Mouse (Mus musculus): ENCODE measurements at regions not wholly inside any gene's neighbourhood (a gene's known extent, or its start where the extent isn't known, plus 50 kb on each side); places are given as distances from the start of the nearest gene placed in this dataset.

GRCm38 (mm10) chr12:60652236-60652635, 870.7 kb upstream of the Lrfn5 start:
- DNase-seq, result peak; percentile 61

GRCm38 (mm10) chr12:60675751-60676150, 847.2 kb upstream of the Lrfn5 start:
- no peak for DNase-seq

- DNase-seq, result no peak
Measured at GRCm38 (mm10) chr12:60684036-60684435, 838.9 kb upstream of the Lrfn5 start.

GRCm38 (mm10) chr12:60717326-60717725, 805.6 kb upstream of the Lrfn5 start:
- no peak for DNase-seq
